Mouse (Mus musculus): ENCODE data around the gene Olfr1173. TPM values are rescaled to one million over a fixed set of nuclear protein-coding genes. Genes with fewer than 3 reads are reported as not detected.

Gene Olfr1173
- not detected in 2 replicates for polyA plus RNA-seq (2012; rRNA removed)

DNA sequence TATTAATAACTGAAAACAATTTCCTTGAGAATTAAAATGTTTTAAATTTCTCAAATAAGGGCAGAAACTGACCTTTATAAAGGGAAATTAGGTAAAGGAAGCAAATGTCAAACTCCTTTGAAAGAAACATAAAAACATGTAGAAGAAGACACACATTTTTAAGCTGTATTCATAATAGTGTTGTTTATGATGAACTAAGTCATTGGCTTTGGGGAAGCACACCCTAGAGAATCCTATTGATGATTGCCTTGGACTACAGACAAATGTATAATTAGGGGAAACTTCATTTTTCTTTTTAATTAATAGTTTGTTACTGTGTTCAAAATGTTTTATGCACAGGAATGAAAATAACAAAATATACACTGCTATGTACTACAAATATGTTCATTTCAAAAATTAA, at the start of gene Olfr1173:
Olfr1173 (minus strand) TSS at position 101 of the 400 bp plus-strand sequence.
- TF ChIP-seq CTCF (IDR thresholded peaks at IDR 0.05; ENCODE audit: borderline replicate concordance, extremely low read depth, insufficient read depth, insufficient read length) (no peak), POLR2A (IDR thresholded peaks at IDR 0.05; ENCODE audit: borderline replicate concordance, extremely low read depth, insufficient read depth, insufficient read length, poor library complexity, severe bottlenecking) (no peak)

DNA sequence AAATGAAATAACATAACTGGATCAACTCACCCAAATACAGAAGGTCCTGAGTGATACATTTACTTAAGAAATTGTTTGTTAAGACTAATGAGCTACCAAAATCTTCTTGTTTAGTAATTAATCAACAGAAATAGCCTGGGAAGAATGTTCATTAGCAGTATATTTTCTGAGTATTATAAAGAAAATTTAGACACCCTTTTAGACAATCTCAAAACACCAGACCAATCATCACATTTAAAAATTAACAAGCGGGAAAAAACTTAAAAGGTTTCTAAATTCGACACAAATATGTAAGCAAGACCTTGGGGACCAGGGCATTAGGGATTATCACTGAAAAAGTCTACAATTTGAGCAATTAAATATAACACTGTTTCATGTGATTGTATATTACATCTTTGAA, 47.4 kb upstream of the Olfr1173 start, which contains the start of gene Olfr1175-ps:
Olfr1175-ps (minus strand) TSS at position 101 of the 400 bp plus-strand sequence.
- TF ChIP-seq CTCF (IDR thresholded peaks at IDR 0.05; ENCODE audit: borderline replicate concordance, extremely low read depth, insufficient read depth, insufficient read length) (no peak), POLR2A (IDR thresholded peaks at IDR 0.05; ENCODE audit: borderline replicate concordance, extremely low read depth, insufficient read depth, insufficient read length, poor library complexity, severe bottlenecking) (no peak)
- no peak for DNase-seq (ENCODE audit: low read depth)

More for the DNA sequence above, at the start of gene Olfr1173:
- DNase-seq (ENCODE audit: low read depth): no peak

DNA sequence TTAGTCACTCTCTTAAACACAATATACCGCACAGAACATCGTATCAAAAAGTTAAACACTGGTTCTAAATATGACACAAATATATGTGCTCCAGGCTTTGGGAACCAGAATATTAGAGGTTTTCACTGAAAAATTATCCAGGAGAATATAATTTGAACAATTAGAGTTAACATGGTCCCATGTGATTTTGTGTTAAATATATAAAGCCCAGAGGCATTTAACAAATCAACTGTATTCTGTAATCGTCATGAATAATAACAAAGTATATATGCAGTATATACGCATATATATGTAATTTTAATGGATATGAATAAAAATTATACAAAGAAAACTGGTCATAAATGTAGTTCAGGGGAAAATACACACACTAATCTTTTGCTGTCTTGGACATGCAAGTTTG, 35.4 kb upstream of the Olfr1173 start, which contains the start of gene Olfr1174-ps:
Olfr1174-ps (minus strand) TSS at position 101 of the 400 bp plus-strand sequence.
- TF ChIP-seq CTCF (IDR thresholded peaks at IDR 0.05; ENCODE audit: borderline replicate concordance, extremely low read depth, insufficient read depth, insufficient read length) (no peak), POLR2A (IDR thresholded peaks at IDR 0.05; ENCODE audit: borderline replicate concordance, extremely low read depth, insufficient read depth, insufficient read length, poor library complexity, severe bottlenecking) (no peak)
- DNase-seq (ENCODE audit: low read depth): no peak

DNA sequence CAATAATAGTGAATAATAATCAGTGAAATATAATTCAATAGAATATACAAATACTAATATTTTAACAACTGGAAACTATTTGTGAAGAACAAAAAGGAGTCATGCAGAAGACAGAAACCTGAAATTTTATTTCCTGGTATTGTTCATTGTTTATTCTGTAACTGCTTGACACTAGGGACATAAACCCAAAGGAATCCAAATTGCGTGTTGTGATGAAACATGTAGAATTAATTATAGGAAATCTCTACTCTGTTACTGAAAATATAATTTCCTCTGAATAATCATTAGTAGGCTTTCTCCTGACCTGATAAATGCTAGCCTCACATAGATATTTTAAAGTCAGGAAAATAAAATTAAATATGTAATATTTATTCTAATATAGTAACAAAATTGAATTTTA, 51.4 kb downstream of the Olfr1173 start, which contains the start of gene Olfr1170:
Olfr1170 (minus strand) TSS at position 101 of the 400 bp plus-strand sequence.
- TF ChIP-seq CTCF (IDR thresholded peaks at IDR 0.05; ENCODE audit: borderline replicate concordance, extremely low read depth, insufficient read depth, insufficient read length) (no peak), POLR2A (IDR thresholded peaks at IDR 0.05; ENCODE audit: borderline replicate concordance, extremely low read depth, insufficient read depth, insufficient read length, poor library complexity, severe bottlenecking) (no peak)
- DNase-seq (ENCODE audit: low read depth): no peak

Other genes starting within 250 kb of the Olfr1173 start
- not detected in 2 replicates for gene Olfr73, start 242.2 kb downstream of the Olfr1173 start, polyA plus RNA-seq (2012; rRNA removed)
- gene Olfr1162, start 228.7 kb downstream of the Olfr1173 start, polyA plus RNA-seq (2012; rRNA removed): not detected in 2 replicates
- not detected in 2 replicates for gene Olfr1163, start 208.0 kb downstream of the Olfr1173 start, polyA plus RNA-seq (2012; rRNA removed)
- gene Olfr1164, start 185.9 kb downstream of the Olfr1173 start, polyA plus RNA-seq (2012; rRNA removed): not detected in 2 replicates
- gene Olfr1166, start 151.6 kb downstream of the Olfr1173 start, polyA plus RNA-seq (2012; rRNA removed): not detected in 2 replicates
- gene Olfr1167, start 124.7 kb downstream of the Olfr1173 start, polyA plus RNA-seq (2012; rRNA removed): not detected in 2 replicates
- gene Olfr1168, start 98.0 kb downstream of the Olfr1173 start, polyA plus RNA-seq (2012; rRNA removed): not detected in 2 replicates
- not detected in 2 replicates for gene Olfr1170, start 51.5 kb downstream of the Olfr1173 start, polyA plus RNA-seq (2012; rRNA removed)
- gene Olfr1174-ps, start 35.3 kb upstream of the Olfr1173 start, polyA plus RNA-seq (2012; rRNA removed): not detected in 2 replicates
- not detected in 2 replicates for gene Olfr1175-ps, start 47.3 kb upstream of the Olfr1173 start, polyA plus RNA-seq (2012; rRNA removed)
- gene Olfr1176, start 56.8 kb upstream of the Olfr1173 start, polyA plus RNA-seq (2012; rRNA removed): not detected in 2 replicates
- not detected in 2 replicates for gene Olfr1177-ps, start 66.6 kb upstream of the Olfr1173 start, polyA plus RNA-seq (2012; rRNA removed)
- gene Olfr1178, start 107.2 kb upstream of the Olfr1173 start, polyA plus RNA-seq (2012; rRNA removed): not detected in 2 replicates
- gene Olfr1179, start 126.6 kb upstream of the Olfr1173 start, polyA plus RNA-seq (2012; rRNA removed): not detected in 2 replicates
- gene Olfr1180, start 139.3 kb upstream of the Olfr1173 start, polyA plus RNA-seq (2012; rRNA removed): not detected in 2 replicates
- not detected in 2 replicates for gene Olfr1181, start 146.3 kb upstream of the Olfr1173 start, polyA plus RNA-seq (2012; rRNA removed)
- gene Gm13757, start 169.3 kb upstream of the Olfr1173 start, polyA plus RNA-seq (2012; rRNA removed): not detected in 2 replicates
- not detected in 2 replicates for gene Olfr1183, start 175.0 kb upstream of the Olfr1173 start, polyA plus RNA-seq (2012; rRNA removed)
- not detected in 2 replicates for gene Olfr1184, start 203.7 kb upstream of the Olfr1173 start, polyA plus RNA-seq (2012; rRNA removed)
- not detected in 2 replicates for gene Olfr1185-ps1, start 213.4 kb upstream of the Olfr1173 start, polyA plus RNA-seq (2012; rRNA removed)
- not detected in 2 replicates for gene Olfr1186, start 238.7 kb upstream of the Olfr1173 start, polyA plus RNA-seq (2012; rRNA removed)